Mouse (Mus musculus): ENCODE measurements around the gene Mcts1.

- TF ChIP-seq GATA1 (IDR thresholded peaks at IDR 0.05; ENCODE audit: low read length) (no peak), TAL1 (IDR thresholded peaks at IDR 0.05; ENCODE audit: low read length) (no peak)
Observed at GRCm38 (mm10) chrX:38650404-38651039, 50.1 kb downstream of the Mcts1 start.
